Mouse (Mus musculus) MEL (cell line): ENCODE measurements around the gene Acss3. TPM values are rescaled to one million over a fixed set of nuclear protein-coding genes. Genes with fewer than 3 reads are reported as not detected.

Source experiments
- DNase-seq: peaks from one replicate; pipeline ENCODE4 v3.0.0; 2011; ENCODE audit warnings: low read depth, low spot score
- H3K27ac ChIP-seq: 2 replicates; pipeline ENCODE4 v1.5.1; 2012; ENCODE audit warnings: low read depth, mild to moderate bottlenecking, control low read depth, low read length, moderate library complexity; ENCODE audit not compliant: control insufficient read depth
- H3K27me3 ChIP-seq, 2 experiments: fragments of 150-350 bp in 1 of 2; sonication (generic) in 1 of 2; 2 replicates each; pipeline ENCODE4 v1.6.1; 2012; ENCODE audit warnings: low read length in 2 of 2, mild to moderate bottlenecking in 2 of 2, improper control_type of control experiment in 1 of 2, moderate library complexity in 1 of 2; ENCODE audit not compliant: insufficient read depth in 2 of 2, control insufficient read depth in 1 of 2
- H3K36me3 ChIP-seq, 2 experiments: 2 replicates each; pipeline ENCODE4 v1.6.1; 2012 to 2014; ENCODE audit warnings: low read length in 2 of 2, improper control_type of control experiment in 1 of 2, inconsistent platforms in 1 of 2, mild to moderate bottlenecking in 1 of 2; ENCODE audit not compliant: insufficient read depth in 2 of 2, control insufficient read depth in 1 of 2
- H3K4me1 ChIP-seq, 2 experiments: fragments of 150-350 bp in 1 of 2; sonication (generic) in 1 of 2; 2 replicates each; pipeline ENCODE4 v1.6.1; 2012; ENCODE audit warnings: low read length in 2 of 2, improper control_type of control experiment in 1 of 2, mild to moderate bottlenecking in 1 of 2; ENCODE audit not compliant: insufficient read depth in 2 of 2, control insufficient read depth in 1 of 2
- H3K4me3 ChIP-seq, 2 experiments: fragments of 150-350 bp in 1 of 2; sonication (generic) in 1 of 2; 2 replicates each; pipeline ENCODE4 v1.5.1; 2012; ENCODE audit warnings: low read depth in 2 of 2, low read length in 2 of 2, mild to moderate bottlenecking in 2 of 2, moderate library complexity in 2 of 2, control low read depth in 1 of 2, improper control_type of control experiment in 1 of 2; ENCODE audit not compliant: control insufficient read depth in 1 of 2, insufficient read depth in 1 of 2
- H3K79me2 ChIP-seq: 2 replicates; pipeline ENCODE4 v1.6.1; 2012; ENCODE audit warnings: mild to moderate bottlenecking, low read length, moderate library complexity; ENCODE audit not compliant: control insufficient read depth, poor library complexity, insufficient read depth
- H3K9ac ChIP-seq: 2 replicates; pipeline ENCODE4 v1.6.1; 2012; ENCODE audit warnings: low read depth, mild to moderate bottlenecking, control low read depth, low read length, moderate library complexity; ENCODE audit not compliant: control insufficient read depth, poor library complexity, severe bottlenecking
- H3K9me3 ChIP-seq: fragments of 150-350 bp; sonication (generic); replicated peaks from 2 replicates; pipeline ENCODE4 v1.6.1; 2012; ENCODE audit warnings: mild to moderate bottlenecking, low read length, improper control_type of control experiment, moderate library complexity; ENCODE audit not compliant: insufficient read depth
- CTCF ChIP-seq, 3 experiments: IDR thresholded peaks in 2 of 3; conservative IDR thresholded peaks in 1 of 3; 2 replicates each; pipeline ENCODE4 v1.5.1; 2011 to 2012; ENCODE audit warnings: low read length in 3 of 3, low read depth in 2 of 3, mild to moderate bottlenecking in 2 of 3, improper control_type of control experiment in 1 of 3, inconsistent platforms in 1 of 3, mixed read lengths in 1 of 3, moderate library complexity in 1 of 3; ENCODE audit not compliant: control insufficient read depth in 1 of 3, insufficient read depth in 1 of 3, poor library complexity in 1 of 3, severe bottlenecking in 1 of 3
- EP300 ChIP-seq, 2 experiments: IDR thresholded peaks; 2 replicates each; pipeline ENCODE4 v1.6.1; 2011; ENCODE audit warnings: improper control_type of control experiment in 2 of 2, low read length in 2 of 2, low read depth in 1 of 2, mild to moderate bottlenecking in 1 of 2
- GABPA ChIP-seq: IDR thresholded peaks from 2 replicates; pipeline ENCODE4 v1.6.1; 2012; ENCODE audit warnings: low read depth, mild to moderate bottlenecking, inconsistent platforms, low read length, improper control_type of control experiment, moderate library complexity
- MAZ ChIP-seq: IDR thresholded peaks from 2 replicates; pipeline ENCODE4 v1.6.1; 2012; ENCODE audit warnings: low read depth, mild to moderate bottlenecking, inconsistent platforms, low read length, improper control_type of control experiment
- MYB ChIP-seq: IDR thresholded peaks from 2 replicates; pipeline ENCODE4 v1.6.1; 2011; ENCODE audit warnings: mild to moderate bottlenecking, low read depth, low read length, improper control_type of control experiment
- NELFE ChIP-seq: IDR thresholded peaks from 2 replicates; pipeline ENCODE4 v1.6.1; 2011; ENCODE audit warnings: low read depth, low read length, improper control_type of control experiment
- NRF1 ChIP-seq: IDR thresholded peaks from 2 replicates; pipeline ENCODE4 v1.6.1; 2014; ENCODE audit warnings: low read depth, mild to moderate bottlenecking, inconsistent platforms, low read length, improper control_type of control experiment, moderate library complexity; ENCODE audit not compliant: poor library complexity, insufficient read depth, severe bottlenecking
- POLR2AphosphoS5 ChIP-seq: IDR thresholded peaks from 2 replicates; pipeline ENCODE4 v1.6.1; 2012; ENCODE audit warnings: low read depth, borderline replicate concordance, mild to moderate bottlenecking, inconsistent platforms, low read length, moderate library complexity, mixed read lengths
- RCOR1 ChIP-seq: IDR thresholded peaks from 2 replicates; pipeline ENCODE4 v1.6.1; 2012; ENCODE audit warnings: low read depth, mild to moderate bottlenecking, inconsistent platforms, low read length, improper control_type of control experiment
- SIN3A ChIP-seq: IDR thresholded peaks from 2 replicates; pipeline ENCODE4 v1.6.1; 2012; ENCODE audit warnings: low read length, improper control_type of control experiment, inconsistent platforms
- SMC3 ChIP-seq: IDR thresholded peaks from 2 replicates; pipeline ENCODE4 v1.6.1; 2011; ENCODE audit warnings: low read depth, low read length, improper control_type of control experiment
- TAL1 ChIP-seq: IDR thresholded peaks from 2 replicates; pipeline ENCODE4 v1.6.1; 2012; ENCODE audit warnings: mild to moderate bottlenecking, inconsistent platforms, low read length, moderate library complexity, mixed read lengths
- TBP ChIP-seq: IDR thresholded peaks from 2 replicates; pipeline ENCODE4 v1.8.0; 2011; ENCODE audit warnings: low read depth, low read length, improper control_type of control experiment
- TCF12 ChIP-seq: IDR thresholded peaks from 2 replicates; pipeline ENCODE4 v1.6.1; 2014; ENCODE audit warnings: low read depth, mild to moderate bottlenecking, inconsistent platforms, low read length, improper control_type of control experiment, moderate library complexity
- UBTF ChIP-seq: IDR thresholded peaks from 2 replicates; pipeline ENCODE4 v1.6.1; 2012; ENCODE audit warnings: low read depth, mild to moderate bottlenecking, inconsistent platforms, low read length, improper control_type of control experiment, moderate library complexity, borderline replicate concordance; ENCODE audit not compliant: insufficient read depth
- ZC3H11A ChIP-seq: IDR thresholded peaks from 2 replicates; pipeline ENCODE4 v1.6.1; 2012; ENCODE audit warnings: low read depth, mild to moderate bottlenecking, inconsistent platforms, low read length, improper control_type of control experiment
- ZKSCAN1 ChIP-seq: IDR thresholded peaks from 2 replicates; pipeline ENCODE4 v1.6.1; 2012; ENCODE audit warnings: low read depth, mild to moderate bottlenecking, inconsistent platforms, low read length, improper control_type of control experiment, moderate library complexity
- ZMIZ1 ChIP-seq: IDR thresholded peaks from 2 replicates; pipeline ENCODE4 v1.6.1; 2012; ENCODE audit warnings: low read depth, mild to moderate bottlenecking, inconsistent platforms, low read length, improper control_type of control experiment, moderate library complexity
- ZNF384 ChIP-seq: IDR thresholded peaks from 2 replicates; pipeline ENCODE4 v1.6.1; 2012; ENCODE audit warnings: low read depth, mild to moderate bottlenecking, inconsistent platforms, low read length, improper control_type of control experiment
- polyA plus RNA-seq, 2 experiments: library from polyadenylated mRNA; stranded (reverse) in 1 of 2; unstranded in 1 of 2; fragments of >175 nt in 1 of 2; fragments of >200 nt in 1 of 2; gene quantifications; 2 replicates each; pipeline versions ENCODE4 v1.2.1 to v1.2.4; 2012; ENCODE audit warnings: low replicate concordance in 2 of 2, low read depth in 1 of 2; ENCODE audit not compliant: insufficient read length in 2 of 2, insufficient read depth in 1 of 2, missing spikeins in 1 of 2
- total RNA-seq: library from RNA; depleted of rRNA; stranded (reverse); fragments of 300-350 nt; gene quantifications from 2 replicates; pipeline ENCODE4 v1.2.3, GENCODE M21; 2012; rRNA removed

The Acss3 gene
- total and polyA plus RNA-seq, 3 experiments: not detected

GRCm38 (mm10) chr10:106910108-106910507, 213.4 kb downstream of the Acss3 start:
- no peak overlapping the region for H3K27ac ChIP-seq
- H3K9me3 ChIP-seq: no peaks in the 10 kb centered on the region
- H3K79me2 ChIP-seq: no peaks in the 10 kb centered on the region
- no peak for DNase-seq
- no peaks in the 10 kb centered on the region for H3K27me3 ChIP-seq
- H3K4me1 ChIP-seq: no peaks in the 10 kb centered on the region
- H3K4me3 ChIP-seq: no peak overlapping the region
- no peak overlapping the region for H3K9ac ChIP-seq
- TF ChIP-seq TCF12 (no peak), ZNF384 (no peak)
- TF ChIP-seq, all 39 proteins: peak for 0
- H3K36me3 ChIP-seq: no peaks in the 10 kb centered on the region

GRCm38 (mm10) chr10:106896351-106896750, 227.1 kb downstream of the Acss3 start:
- Histone ChIP-seq H3K27ac (no peak overlapping the region), H3K9me3 (no peaks in the 10 kb centered on the region), H3K4me1 (no peaks in the 10 kb centered on the region), H3K79me2 (no peaks in the 10 kb centered on the region), H3K4me3 (no peak overlapping the region), H3K9ac (no peak overlapping the region), H3K27me3 (no peaks in the 10 kb centered on the region), H3K36me3 (no peaks in the 10 kb centered on the region)
- no peak for DNase-seq
- TF ChIP-seq GABPA (no peak), EP300 (IDR thresholded peaks at IDR 0.05; ENCODE audit: low read depth in 1 of 2, low read length in 2 of 2) (no peak), RCOR1 (no peak), ZC3H11A (no peak), UBTF (no peak), NRF1 (no peak), TBP (no peak), MAZ (no peak), POLR2AphosphoS5 (no peak), TAL1 (no peak), TCF12 (no peak), SIN3A (no peak), MYB (no peak), ZMIZ1 (no peak), NELFE (no peak), SMC3 (no peak), ZKSCAN1 (no peak), CTCF (IDR thresholded peaks at IDR 0.05 in 2 of 3, conservative IDR thresholded peaks at IDR 0.05 in 1 of 3; ENCODE audit: control insufficient read depth in 1 of 3, insufficient read depth in 1 of 3, low read depth in 2 of 3, low read length in 3 of 3, poor library complexity in 1 of 3, severe bottlenecking in 1 of 3) (no peak)

Other genes with a start within 250 kb of the Acss3 start
- gene Lin7a, start 148.0 kb upstream of the Acss3 start, total RNA-seq: not detected in 2 replicates
- gene Lin7a, start 148.0 kb upstream of the Acss3 start, polyA plus RNA-seq: not detected